In the genomic region with DNA sequence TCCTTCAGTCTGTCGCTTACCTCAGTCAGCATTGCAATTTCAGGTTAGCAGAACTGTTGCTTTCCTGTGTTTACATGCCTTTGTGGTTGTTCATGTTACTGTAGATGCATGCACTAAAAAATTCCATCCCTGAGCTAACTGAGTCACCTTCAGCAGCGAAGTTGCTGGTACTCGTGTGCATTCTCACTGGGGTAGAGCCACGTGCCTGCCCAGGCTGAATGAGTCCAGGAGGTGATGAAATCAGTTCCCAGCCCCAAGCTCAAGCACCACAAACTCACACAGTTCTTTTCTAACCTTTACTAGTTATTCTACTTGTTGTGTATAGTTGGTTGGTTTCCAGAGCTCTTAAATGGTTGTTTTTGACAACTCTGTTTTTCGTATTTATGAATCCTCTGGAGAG, we compare ENCODE assay signal across 12 mouse cellular contexts. TPM values are rescaled to one million over a fixed set of nuclear protein-coding genes. Genes with fewer than 3 reads are reported as not detected.
"Had no signal": no experiment of that assay in that cellular context is flagged by ENCODE, and none has a peak within 500 bp of the region (broad histone marks: within the 10 kb centered on the region; RNA-seq: fewer than 3 reads in every experiment).

No protein-coding gene starts in this region.

- H3K27me3 ChIP-seq: liver, embryonic 13.5 days; midbrain, embryonic 13.5 days; neural tube, embryonic 13.5 days; stomach, embryonic 15.5 days had no signal

- H3K4me2 ChIP-seq: liver, embryonic 13.5 days; midbrain, embryonic 13.5 days; neural tube, embryonic 13.5 days; stomach, embryonic 15.5 days had no signal

- H3K9me3 ChIP-seq: liver, embryonic 13.5 days; megakaryocyte, embryonic 14.5 days; midbrain, embryonic 10.5 days; midbrain, embryonic 13.5 days; neural tube, embryonic 13.5 days; stomach, embryonic 15.5 days had no signal

- H3K36me3 ChIP-seq: liver, embryonic 13.5 days; midbrain, embryonic 10.5 days; midbrain, embryonic 13.5 days; neural tube, embryonic 13.5 days; stomach, embryonic 15.5 days had no signal

- H3K27ac ChIP-seq: kidney, postnatal 0 days; left cerebral cortex, adult 2 months; liver, embryonic 13.5 days; midbrain, embryonic 10.5 days; midbrain, embryonic 13.5 days; neural tube, embryonic 13.5 days; stomach, embryonic 15.5 days had no signal

- H3K9ac ChIP-seq: liver, embryonic 13.5 days; midbrain, embryonic 13.5 days; neural tube, embryonic 13.5 days; stomach, embryonic 15.5 days had no signal

- H3K4me1 ChIP-seq: liver, embryonic 13.5 days; megakaryocyte, embryonic 14.5 days; midbrain, embryonic 10.5 days; midbrain, embryonic 13.5 days; neural tube, embryonic 13.5 days; stomach, embryonic 15.5 days had no signal

- H3K4me3 ChIP-seq: left cerebral cortex, adult 2 months; liver, embryonic 13.5 days; megakaryocyte, embryonic 14.5 days; midbrain, embryonic 10.5 days; midbrain, embryonic 13.5 days; myocyte; neural tube, embryonic 13.5 days; stomach, embryonic 15.5 days had no signal

RNA-seq across cellular contexts. Expression of a gene that starts 48.7 kb away (rescaled TPM):
- total RNA-seq: liver, adult 2 months; monocyte, adult 5-6 weeks; neutrophil, adult 5-6 weeks had no signal
- polyA plus RNA-seq: liver, adult 2 months had no signal
